Mouse (Mus musculus): Measurements from ENCODE around the gene Olfr193. TPM values are rescaled to one million over a fixed set of nuclear protein-coding genes. Genes with fewer than 3 reads are reported as not detected.

Gene Olfr193
- not detected in 2 replicates for polyA plus RNA-seq (2012; rRNA removed)

DNA sequence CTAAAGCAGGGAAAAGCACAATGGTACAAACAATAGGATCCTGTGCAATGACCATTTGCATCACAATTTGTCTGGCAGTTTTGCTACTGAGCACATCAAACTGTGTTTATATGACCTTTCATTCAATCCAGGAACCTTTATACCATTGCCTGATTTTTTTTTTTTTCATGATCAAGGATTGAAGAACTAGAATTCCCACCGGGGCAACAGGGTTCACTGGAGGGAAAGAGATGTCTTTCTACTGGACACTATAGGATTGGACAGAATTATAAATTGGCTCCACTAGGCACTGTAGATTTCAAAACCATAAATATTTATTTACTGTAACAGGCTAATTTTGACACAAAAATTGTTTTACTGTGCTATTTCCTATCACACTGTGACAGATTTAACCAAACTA is at the start of gene Olfr193:
Gene Olfr193, minus strand, starts transcription at position 101 of the 400 bp plus-strand sequence.

DNA sequence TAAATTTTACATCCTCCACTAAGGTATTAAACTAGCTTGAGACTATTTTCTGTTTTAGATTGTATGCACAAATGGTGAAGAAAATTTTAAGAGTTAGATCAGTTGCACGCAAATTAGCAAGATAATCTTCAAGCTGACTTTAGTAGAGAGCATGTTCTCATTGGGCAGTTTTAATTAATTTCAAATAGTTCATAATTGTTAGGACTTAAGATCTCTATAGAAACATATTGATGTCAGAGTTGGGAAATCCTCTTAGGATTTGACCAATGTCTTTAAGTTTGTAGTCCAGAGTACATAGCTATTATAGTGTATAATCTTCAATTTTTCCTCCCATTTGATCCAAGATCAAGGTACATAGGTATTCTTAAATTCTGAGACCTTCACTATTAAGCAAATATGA is 35.1 kb upstream of the Olfr193 start, which contains the start of gene Olfr195:
Gene Olfr195, plus strand, starts transcription at position 301 of the 400 bp plus-strand sequence.

DNA sequence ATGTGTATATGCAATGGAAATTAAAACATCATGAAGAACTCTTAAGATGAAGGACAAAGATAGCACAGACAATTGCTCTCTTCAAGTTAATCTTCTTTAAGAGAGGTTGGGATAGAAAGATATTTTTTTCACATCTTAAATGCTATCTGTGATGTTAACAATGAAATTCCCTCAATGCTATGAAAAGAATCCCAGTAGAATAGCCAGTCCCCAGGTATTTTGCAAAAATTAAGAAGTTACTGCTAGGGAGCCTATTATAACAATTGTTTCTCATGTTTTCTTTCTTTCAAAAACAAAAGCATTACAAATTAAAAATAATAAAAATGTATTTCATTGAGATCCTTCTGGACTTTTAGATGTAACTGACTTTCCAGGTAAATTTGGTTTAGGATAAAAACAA is 9.3 kb upstream of the Olfr193 start, which contains the start of gene Olfr194:
Gene Olfr194, minus strand, starts transcription at position 101 of the 400 bp plus-strand sequence.

DNA sequence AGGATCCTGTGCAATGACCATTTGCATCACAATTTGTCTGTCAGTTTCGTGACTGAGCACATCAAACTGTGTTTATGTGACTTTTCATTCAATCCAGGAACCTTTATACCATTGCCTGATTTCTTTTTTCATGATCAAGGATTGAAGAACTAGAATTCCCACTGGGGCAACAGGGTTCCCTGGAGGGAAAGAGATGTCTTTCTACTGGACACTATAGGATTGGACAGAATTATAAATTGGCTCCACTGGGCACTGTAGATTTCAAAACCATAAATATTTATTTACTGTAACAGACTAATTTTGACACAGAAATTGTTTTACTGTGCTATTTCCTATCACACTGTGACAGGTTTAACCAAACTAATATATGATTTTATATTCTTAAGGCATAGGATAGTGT is 22.0 kb downstream of the Olfr193 start, which contains the start of gene Olfr191:
Gene Olfr191, minus strand, starts transcription at position 101 of the 400 bp plus-strand sequence.

DNA sequence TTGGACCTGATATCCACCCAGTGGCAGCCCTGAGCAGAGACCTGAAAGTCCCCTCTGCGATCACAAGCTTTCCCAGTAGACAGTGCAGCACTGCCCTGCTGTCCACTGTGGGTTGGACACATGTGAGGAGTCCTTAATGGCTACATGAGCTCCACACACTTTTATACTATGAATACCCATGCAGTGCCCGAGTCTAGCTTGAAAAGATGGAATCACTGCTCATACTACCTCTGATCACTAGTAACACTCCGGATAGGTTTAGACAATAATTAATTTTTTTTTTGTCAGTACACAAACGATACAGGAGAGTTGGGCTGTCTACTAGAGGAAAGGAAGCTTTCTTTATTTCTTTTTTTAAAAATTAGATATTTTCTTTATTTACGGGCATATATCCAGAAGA is 33.8 kb downstream of the Olfr193 start, which contains the start of gene Olfr190:
Gene Olfr190, minus strand, starts transcription at position 101 of the 400 bp plus-strand sequence.

Other genes with a start within 250 kb of the Olfr193 start
- not detected in 2 replicates for gene Olfr177, start 237.1 kb downstream of the Olfr193 start, polyA plus RNA-seq (2012; rRNA removed)
- not detected in 2 replicates for gene Olfr178, start 219.8 kb downstream of the Olfr193 start, polyA plus RNA-seq (2012; rRNA removed)
- not detected in 2 replicates for gene Olfr181, start 183.1 kb downstream of the Olfr193 start, polyA plus RNA-seq (2012; rRNA removed)
- gene Olfr180, start 182.5 kb downstream of the Olfr193 start, polyA plus RNA-seq (2012; rRNA removed), result not detected in 2 replicates
- not detected in 2 replicates for gene Olfr183, start 116.5 kb downstream of the Olfr193 start, polyA plus RNA-seq (2012; rRNA removed)
- gene Olfr186, start 81.6 kb downstream of the Olfr193 start, polyA plus RNA-seq (2012; rRNA removed), result not detected in 2 replicates
- not detected in 2 replicates for gene Olfr187, start 72.1 kb downstream of the Olfr193 start, polyA plus RNA-seq (2012; rRNA removed)
- gene Olfr190, start 33.9 kb downstream of the Olfr193 start, polyA plus RNA-seq (2012; rRNA removed), result not detected in 2 replicates
- gene Olfr191, start 22.1 kb downstream of the Olfr193 start, polyA plus RNA-seq (2012; rRNA removed), result not detected in 2 replicates
- not detected in 2 replicates for gene Olfr194, start 9.2 kb upstream of the Olfr193 start, polyA plus RNA-seq (2012; rRNA removed)
- gene Olfr195, start 35.2 kb upstream of the Olfr193 start, polyA plus RNA-seq (2012; rRNA removed), result not detected in 2 replicates
- not detected in 2 replicates for gene Olfr196, start 58.6 kb upstream of the Olfr193 start, polyA plus RNA-seq (2012; rRNA removed)
- gene Olfr198, start 91.7 kb upstream of the Olfr193 start, polyA plus RNA-seq (2012; rRNA removed), result not detected in 2 replicates
- not detected in 2 replicates for gene Olfr199, start 107.9 kb upstream of the Olfr193 start, polyA plus RNA-seq (2012; rRNA removed)
- 0.07 and 0.08 TPM in 2 replicates for gene Olfr201, start 160.8 kb upstream of the Olfr193 start, polyA plus RNA-seq (2012; rRNA removed)
- not detected in 2 replicates for gene Olfr202, start 174.9 kb upstream of the Olfr193 start, polyA plus RNA-seq (2012; rRNA removed)
- gene Olfr203, start 187.0 kb upstream of the Olfr193 start, polyA plus RNA-seq (2012; rRNA removed), result not detected in 2 replicates
- gene Olfr204, start 206.4 kb upstream of the Olfr193 start, polyA plus RNA-seq (2012; rRNA removed), result not detected in 2 replicates
- not detected in 2 replicates for gene Olfr205, start 219.3 kb upstream of the Olfr193 start, polyA plus RNA-seq (2012; rRNA removed)
- gene Olfr206, start 237.4 kb upstream of the Olfr193 start, polyA plus RNA-seq (2012; rRNA removed), result not detected in 2 replicates

Data from liver, embryonic 14 days (tissue).